Mouse (Mus musculus): Measurements from ENCODE around the gene Fchsd2. TPM values are rescaled to one million over a fixed set of nuclear protein-coding genes. Genes with fewer than 3 reads are reported as not detected.

Fchsd2 gene
- total RNA-seq, 2 experiments from 2014 or later: 70.3 to 74.4 TPM

GRCm38 (mm10) chr7:101178751-101179150 lies 86.1 kb downstream of the Fchsd2 start:
- DNase-seq (ENCODE audit: low spot score in 2 of 2): no peak

- DNase-seq (ENCODE audit: low spot score in 2 of 2): no peak
These were observed 98.8 kb downstream of the Fchsd2 start for GRCm38 (mm10) chr7:101191326-101191969.

GRCm38 (mm10) chr7:101210826-101211225 lies 118.2 kb downstream of the Fchsd2 start:
- DNase-seq (ENCODE audit: low spot score in 2 of 2): no peak

- no peak for DNase-seq (ENCODE audit: low spot score in 2 of 2)
These were observed 121.0 kb downstream of the Fchsd2 start for GRCm38 (mm10) chr7:101213515-101214263.

GRCm38 (mm10) chr7:101216724-101217123 lies 124.1 kb downstream of the Fchsd2 start:
- DNase-seq (ENCODE audit: low spot score in 2 of 2): no peak

- DNase-seq (ENCODE audit: low spot score in 2 of 2): no peak
These were observed 130.8 kb downstream of the Fchsd2 start for GRCm38 (mm10) chr7:101223501-101223900.

GRCm38 (mm10) chr7:101229336-101229735 lies 136.7 kb downstream of the Fchsd2 start:
- DNase-seq (ENCODE audit: low spot score in 2 of 2): no peak

GRCm38 (mm10) chr7:101231458-101231857 lies 138.8 kb downstream of the Fchsd2 start:
- DNase-seq (ENCODE audit: low spot score in 2 of 2): no peak

GRCm38 (mm10) chr7:101232716-101233115 lies 140.1 kb downstream of the Fchsd2 start:
- no peak for DNase-seq (ENCODE audit: low spot score in 2 of 2)

GRCm38 (mm10) chr7:101236712-101237473 lies 144.2 kb downstream of the Fchsd2 start:
- no peak for DNase-seq (ENCODE audit: low spot score in 2 of 2)

- DNase-seq (ENCODE audit: low spot score in 2 of 2): no peak
These were observed 156.1 kb downstream of the Fchsd2 start for GRCm38 (mm10) chr7:101248760-101249159.

- no peak for DNase-seq (ENCODE audit: low spot score in 2 of 2)
These were observed 156.5 kb downstream of the Fchsd2 start for GRCm38 (mm10) chr7:101249173-101249572.

- DNase-seq (ENCODE audit: low spot score in 2 of 2): no peak
These were observed 160.4 kb downstream of the Fchsd2 start for GRCm38 (mm10) chr7:101253071-101253470.

- DNase-seq (ENCODE audit: low spot score in 2 of 2): no peak
These were observed 165.8 kb downstream of the Fchsd2 start for GRCm38 (mm10) chr7:101258482-101258881.

GRCm38 (mm10) chr7:101261941-101262546 lies 169.4 kb downstream of the Fchsd2 start:
- no peak for DNase-seq (ENCODE audit: low spot score in 2 of 2)

GRCm38 (mm10) chr7:101263511-101263910 lies 170.8 kb downstream of the Fchsd2 start:
- no peak for DNase-seq (ENCODE audit: low spot score in 2 of 2)

- no peak for DNase-seq (ENCODE audit: low spot score in 2 of 2)
These were observed 175.0 kb downstream of the Fchsd2 start for GRCm38 (mm10) chr7:101267457-101268259.

- DNase-seq (ENCODE audit: low spot score in 2 of 2): no peak
These were observed 178.9 kb downstream of the Fchsd2 start for GRCm38 (mm10) chr7:101271602-101272001.

GRCm38 (mm10) chr7:101272466-101273160 lies 179.9 kb downstream of the Fchsd2 start:
- no peak for DNase-seq (ENCODE audit: low spot score in 2 of 2)

GRCm38 (mm10) chr7:101282721-101283120 lies 190.1 kb downstream of the Fchsd2 start:
- DNase-seq (ENCODE audit: low spot score in 2 of 2): no peak

All from layer of hippocampus, postnatal 10 days (tissue).